Mouse (Mus musculus) Patski (cell line): Measurements from ENCODE around the gene Slc5a4b. TPM values are rescaled to one million over a fixed set of nuclear protein-coding genes. Genes with fewer than 3 reads are reported as not detected.

Source experiments
- ATAC-seq: fragments of 100-300 bp; one replicate; pipeline ENCODE4 v1.8.0; 2021
- CTCF ChIA-PET: fragments of 350-600 bp; sonication (Branson Sonifier 250); formaldehyde crosslinking; loops from one replicate; lab custom pipeline; 2022; ENCODE audit warnings: inconsistent platforms; lab: Charles Lee
- POLR2A ChIA-PET: fragments of 350-600 bp; sonication (Branson Sonifier 250); formaldehyde crosslinking; loops from one replicate; lab custom pipeline; 2022; ENCODE audit warnings: antibody characterized with exemption, inconsistent platforms; lab: Charles Lee
- DNase-seq: peaks from one replicate; pipeline ENCODE4 v3.0.0-alpha.2; 2011; ENCODE audit warnings: low read depth, low spot score
- H3K27me3 ChIP-seq: fragments of 371-371 bp; one replicate; pipeline ENCODE4 v1.5.1; 2021
- CTCF ChIP-seq: fragments of 100-300 bp; IDR thresholded peaks from one replicate; pipeline ENCODE4 v1.5.1; 2021
- in situ Hi-C: fragments of 300-500 bp; cut with MboI; formaldehyde crosslinking; loops from 3 replicates; pipeline ENCODE4 v1.11.1; 2018; ENCODE audit warnings: low pct_unique_long_range_greater_than_20kb, mixed read lengths
- polyA plus RNA-seq: library from polyadenylated mRNA; unstranded; gene quantifications from one replicate; pipeline ENCODE4 v1.2.3, GENCODE M21; 2021

The Slc5a4b gene
- not detected for polyA plus RNA-seq

DNA sequence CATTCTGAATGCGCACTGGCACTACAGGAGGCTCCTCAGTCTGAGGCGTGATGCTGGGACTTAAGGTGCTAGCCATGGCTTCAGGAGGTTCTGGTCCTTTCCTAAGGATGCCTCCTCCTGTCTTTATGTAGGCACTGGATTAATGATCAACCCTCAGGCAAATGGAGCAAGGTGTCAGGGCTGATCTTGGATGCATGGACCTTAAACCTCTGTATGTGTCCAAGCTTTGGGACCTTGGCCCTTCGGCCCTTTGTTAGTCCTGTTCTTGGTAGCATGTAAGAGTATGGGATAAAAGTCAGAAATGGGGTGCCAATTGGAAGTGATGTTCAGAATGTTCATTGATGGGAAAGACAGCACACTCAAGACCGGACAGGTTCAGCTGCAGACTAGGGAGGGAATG lies at the start of gene Slc5a4b:
Gene Slc5a4b (minus strand): TSS at position 101 of the 400 bp plus-strand sequence.
- no peak for ATAC-seq
- ChIA-PET CTCF (no interaction called here), POLR2A (no interaction called here)
- H3K27me3 ChIP-seq = no peaks in the 10 kb centered on the region
- DNase-seq = no peak
- no peak for TF ChIP-seq CTCF
- in situ Hi-C loops = no loop called here

DNA sequence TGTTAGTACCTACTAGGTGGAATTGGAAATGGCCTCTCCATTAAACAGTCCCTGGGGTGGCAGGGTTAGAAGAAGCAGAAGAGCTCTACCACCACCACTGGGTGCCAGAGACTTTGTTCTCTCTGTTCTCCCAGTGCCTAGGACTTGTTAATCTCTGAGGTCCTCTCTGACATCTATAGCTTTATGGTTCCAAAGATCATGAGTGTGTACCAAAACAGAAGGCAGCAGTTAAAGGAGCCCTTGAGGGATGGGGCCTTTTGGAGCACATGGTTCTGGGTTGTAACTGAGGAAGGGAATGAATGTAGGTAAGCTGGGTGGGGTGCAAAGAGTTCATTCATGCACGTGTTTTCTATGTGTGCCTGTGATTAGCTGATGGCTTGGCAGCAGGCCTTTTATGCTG lies 47.2 kb upstream of the Slc5a4b start:
- ChIA-PET POLR2A (no interaction called here), CTCF (no interaction called here)
- no peak for TF ChIP-seq CTCF
- in situ Hi-C loops = no loop called here
- no peak for ATAC-seq
- H3K27me3 ChIP-seq = peaks cover 6% of the 10 kb centered on the region
- DNase-seq = no peak

DNA sequence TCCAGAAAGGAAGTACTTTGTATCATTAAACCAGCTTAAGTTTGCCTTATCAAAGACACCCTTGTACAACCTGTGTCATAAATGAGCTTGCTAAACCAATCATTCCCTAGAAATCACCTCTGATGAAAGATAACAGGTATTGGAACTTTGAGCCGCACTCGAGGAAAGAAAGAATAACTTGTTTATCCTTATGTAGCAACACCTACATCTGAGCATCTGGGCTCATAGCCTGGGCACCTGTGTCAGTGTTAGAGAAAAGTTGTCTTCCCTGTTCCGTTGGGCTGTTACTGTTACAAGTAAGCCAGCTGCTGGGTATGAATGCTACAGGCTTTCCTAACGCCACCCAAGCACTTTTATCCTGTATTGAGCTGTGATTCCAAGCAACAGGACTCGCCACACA lies 46.8 kb upstream of the Slc5a4b start:
- CTCF ChIA-PET = no interaction called here
- H3K27me3 ChIP-seq = peaks cover 6% of the 10 kb centered on the region
- POLR2A ChIA-PET = no interaction called here
- no peak for DNase-seq
- TF ChIP-seq CTCF = no peak
- in situ Hi-C loops = no loop called here
- ATAC-seq = no peak

DNA sequence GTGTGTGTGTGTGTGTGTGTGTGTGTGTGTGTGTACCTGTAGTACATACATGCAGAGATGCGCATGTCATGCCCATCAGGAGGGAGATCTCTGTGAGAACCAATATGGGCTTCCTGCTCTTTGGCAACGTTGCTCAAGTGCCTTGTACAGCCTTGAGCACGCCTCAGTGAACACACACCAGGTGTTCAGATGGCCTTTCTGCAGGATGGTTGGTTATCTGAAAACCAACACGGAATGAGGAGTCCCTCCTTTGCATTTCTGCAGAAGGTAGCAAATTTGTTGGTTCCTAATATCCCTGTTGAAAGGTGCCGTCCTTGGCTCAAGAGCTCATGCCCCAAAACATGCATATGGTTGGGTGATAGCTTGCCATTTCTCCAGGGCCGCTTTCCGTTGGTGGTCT lies 45.1 kb upstream of the Slc5a4b start:
- no peak for ATAC-seq
- TF ChIP-seq CTCF = no peak
- in situ Hi-C loops = no loop called here
- ChIA-PET CTCF (interaction anchor here (1.2 kb wide), 1 partner anchor 35 kb away, joined by 3 read pairs; no protein-coding TSS in a partner anchor), POLR2A (no interaction called here)
- DNase-seq = no peak
- H3K27me3 ChIP-seq = peaks cover 6% of the 10 kb centered on the region

DNA sequence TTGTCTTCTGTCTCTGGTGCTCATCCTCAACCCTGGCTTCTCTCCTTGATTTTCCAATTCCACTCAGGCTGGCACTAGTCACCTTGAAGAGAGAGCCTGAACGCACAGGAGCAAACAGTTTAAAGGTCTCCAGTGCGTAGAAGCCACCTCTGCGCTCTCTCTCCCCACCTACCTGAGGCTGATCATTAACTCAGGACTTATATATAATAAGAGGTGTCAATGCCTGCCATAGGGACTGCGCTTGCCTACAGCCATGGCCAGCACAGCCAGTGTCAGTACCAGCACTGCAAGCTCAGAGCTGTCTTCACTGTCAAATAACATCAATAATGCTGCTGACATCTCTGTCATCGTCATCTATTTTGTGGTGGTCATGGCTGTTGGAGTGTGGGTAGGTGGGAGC lies 36.5 kb upstream of the Slc5a4b start, which contains the start of gene Slc5a4a:
Gene Slc5a4a (plus strand): TSS at position 174 of the 400 bp plus-strand sequence.
- POLR2A ChIA-PET = interaction anchor here (1.0 kb wide), 1 partner anchor 21 kb away, joined by 3 read pairs; no protein-coding TSS in a partner anchor
- ATAC-seq = no peak
- H3K27me3 ChIP-seq = peaks cover 4% of the 10 kb centered on the region
- in situ Hi-C loops = no loop called here
- TF ChIP-seq CTCF = no peak
- CTCF ChIA-PET = no interaction called here
- no peak for DNase-seq

DNA sequence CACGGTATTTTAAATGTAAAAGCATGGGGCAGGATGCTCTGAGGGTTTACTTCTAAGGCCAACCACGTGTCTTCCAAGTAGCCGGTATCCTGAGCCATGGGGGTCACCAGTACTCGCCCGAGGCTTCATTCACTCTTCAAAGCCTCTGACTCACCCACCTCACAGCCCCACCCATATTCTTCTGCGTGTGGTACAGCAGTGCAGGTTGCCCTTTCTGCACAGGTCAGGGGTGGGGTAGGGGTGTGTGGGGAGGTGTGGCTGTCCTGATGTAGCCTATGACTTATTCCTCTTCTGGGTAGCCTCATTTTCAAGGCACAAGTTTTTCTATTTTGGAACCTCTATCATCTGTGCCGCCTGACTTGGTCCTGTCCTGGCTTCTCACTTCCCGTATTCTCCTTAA lies 36.1 kb upstream of the Slc5a4b start:
- no peak for DNase-seq
- ATAC-seq = no peak
- ChIA-PET POLR2A (interaction anchor here (1.0 kb wide), 1 partner anchor 22 kb away, joined by 3 read pairs; no protein-coding TSS in a partner anchor), CTCF (no interaction called here)
- in situ Hi-C loops = no loop called here
- no peak for TF ChIP-seq CTCF
- peaks cover 4% of the 10 kb centered on the region for H3K27me3 ChIP-seq

DNA sequence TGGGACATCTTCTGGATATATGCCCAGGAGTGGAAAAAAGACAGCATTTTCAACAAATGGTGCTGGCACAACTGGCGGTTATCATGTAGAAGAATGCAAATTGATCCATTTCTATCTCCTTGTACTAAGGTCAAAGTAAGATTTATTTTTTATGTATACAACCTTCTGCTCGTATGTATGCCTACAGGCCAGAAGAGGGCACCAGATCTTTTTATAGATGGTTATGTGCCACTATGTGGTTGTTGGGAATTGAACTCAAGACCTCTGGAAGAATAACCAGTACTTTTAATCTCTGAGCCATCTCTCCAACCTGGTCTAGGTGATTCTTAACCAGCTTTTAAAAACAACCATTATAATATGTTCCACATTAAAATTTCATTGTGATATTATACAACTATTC lies 25.6 kb upstream of the Slc5a4b start:
- in situ Hi-C loops = no loop called here
- TF ChIP-seq CTCF = no peak
- H3K27me3 ChIP-seq = peaks cover 26% of the 10 kb centered on the region
- DNase-seq (no peak), ATAC-seq (no peak)
- CTCF ChIA-PET = no interaction called here
- POLR2A ChIA-PET = no interaction called here

DNA sequence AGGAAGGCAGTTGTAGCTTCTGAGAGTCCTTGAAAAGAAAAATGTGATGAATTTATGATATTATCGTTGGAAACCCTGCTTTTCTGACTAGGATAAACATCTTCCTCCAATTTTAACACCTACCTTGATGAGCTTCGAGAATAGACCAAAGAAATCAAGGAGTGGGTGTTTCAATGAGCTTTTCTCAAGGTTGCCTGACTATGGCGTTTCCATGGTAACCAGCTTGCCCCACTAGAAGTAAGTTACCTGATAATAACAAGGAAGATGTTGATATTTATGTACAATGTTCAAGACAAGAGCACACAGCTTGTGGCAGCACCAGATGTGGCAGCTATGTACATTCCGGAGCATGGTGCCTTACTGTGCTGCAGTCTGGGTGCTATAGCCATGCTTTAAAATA lies 21.7 kb upstream of the Slc5a4b start:
- ChIA-PET CTCF (interaction anchor here (1.9 kb wide), 1 partner anchor 29 kb away, joined by 4 read pairs; no protein-coding TSS in a partner anchor), POLR2A (interaction anchor here (0.7 kb wide), 1 partner anchor 33 kb away, joined by 4 read pairs; no protein-coding TSS in a partner anchor)
- no peak for ATAC-seq
- TF ChIP-seq CTCF = no peak
- no peak for DNase-seq
- peaks cover 14% of the 10 kb centered on the region for H3K27me3 ChIP-seq
- in situ Hi-C loops = no loop called here

DNA sequence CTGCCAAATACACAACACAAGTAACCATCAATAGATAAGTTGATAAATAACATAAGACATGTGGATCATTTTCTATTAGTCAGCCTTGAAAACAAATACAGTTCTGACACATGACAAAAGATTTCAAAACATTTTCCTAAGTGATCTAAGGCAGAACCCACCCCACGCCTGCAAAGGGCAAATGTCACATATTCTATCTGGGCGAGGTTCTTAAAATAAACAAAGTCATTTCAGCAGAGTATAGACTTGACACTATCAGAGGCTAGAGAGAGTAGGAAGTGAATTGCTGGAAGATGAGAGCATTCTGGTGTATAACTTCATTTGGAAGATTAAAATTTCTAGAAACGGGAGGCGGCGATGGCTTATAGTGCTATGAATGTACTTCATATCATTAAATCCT lies 10.7 kb upstream of the Slc5a4b start:
- ChIA-PET CTCF (no interaction called here), POLR2A (no interaction called here)
- ATAC-seq = no peak
- TF ChIP-seq CTCF = no peak
- DNase-seq = no peak
- no peaks in the 10 kb centered on the region for H3K27me3 ChIP-seq
- in situ Hi-C loops = no loop called here

DNA sequence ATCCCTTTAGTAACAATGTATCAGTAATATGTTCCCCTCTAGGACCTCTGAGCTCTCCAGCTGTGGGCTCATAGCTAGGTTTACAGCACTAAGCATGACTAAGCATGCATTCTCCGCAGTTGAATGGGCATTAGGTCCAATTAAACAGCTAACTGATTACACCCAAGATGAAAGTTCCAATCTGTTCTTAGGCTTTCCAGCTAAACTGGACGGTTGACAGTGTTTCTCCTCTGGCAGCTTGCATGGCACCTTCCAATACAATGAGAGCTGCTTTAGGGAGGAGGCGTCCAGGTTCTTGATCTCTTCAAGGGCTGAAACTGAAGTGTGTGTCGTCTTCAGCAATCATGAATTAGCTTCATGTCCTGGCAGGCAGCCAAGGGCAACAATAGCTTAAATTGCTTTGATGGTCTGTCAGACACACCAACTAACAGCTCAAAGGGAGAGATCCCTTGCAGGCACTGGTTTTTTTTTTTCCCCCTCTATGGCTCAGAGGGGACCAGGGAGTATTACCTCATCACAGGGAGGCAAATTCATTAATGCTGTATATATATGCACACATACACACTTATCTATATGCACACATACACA lies 9.5 kb upstream of the Slc5a4b start:
- POLR2A ChIA-PET = no interaction called here
- CTCF ChIA-PET = interaction anchor here (0.6 to 1.3 kb wide), 4 partner anchors 10 to 57 kb away, joined by 3 to 5 read pairs (median 4); no protein-coding TSS in a partner anchor
- DNase-seq (peak; percentile 57), ATAC-seq (peak; percentile 65)
- TF ChIP-seq CTCF = no peak
- in situ Hi-C loops = no loop called here
- no peaks in the 10 kb centered on the region for H3K27me3 ChIP-seq

DNA sequence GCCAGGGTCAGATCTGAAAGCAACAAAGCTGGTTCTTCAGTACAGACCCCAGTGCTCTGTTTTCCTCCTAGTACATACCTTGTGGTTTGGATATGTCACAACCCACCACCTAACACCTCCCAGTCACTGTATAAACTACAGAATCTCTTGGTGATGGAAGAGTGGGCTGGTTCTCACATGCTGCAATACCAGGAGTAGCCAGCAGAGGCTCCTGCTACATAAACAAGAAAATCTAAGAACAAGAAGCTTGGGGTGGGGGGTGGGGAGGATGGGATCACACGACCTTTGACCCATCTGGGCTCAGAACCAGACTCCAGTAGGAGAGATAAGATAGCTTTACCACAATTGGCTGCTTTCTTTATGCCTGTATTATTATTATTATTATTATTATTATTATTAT lies 8.0 kb upstream of the Slc5a4b start:
- ChIA-PET POLR2A (no interaction called here), CTCF (interaction anchor here (1.1 to 1.4 kb wide), 4 partner anchors 10 to 177 kb away, joined by 3 to 4 read pairs (median 3); no protein-coding TSS in a partner anchor)
- ATAC-seq = no peak
- H3K27me3 ChIP-seq = no peaks in the 10 kb centered on the region
- in situ Hi-C loops = no loop called here
- peak; percentile 49 for TF ChIP-seq CTCF
- DNase-seq = no peak
